Mouse (Mus musculus) erythroblast, adult 5-6 weeks (primary cell): Measurements from ENCODE around the gene Sh3kbp1. TPM values are rescaled to one million over a fixed set of nuclear protein-coding genes. Genes with fewer than 3 reads are reported as not detected.

Source experiments
- ATAC-seq: replicated peaks from 2 replicates; pipeline ENCODE4 v1.8.0; 2016; ENCODE audit warnings: moderate number of reproducible peaks, mild to moderate bottlenecking, moderate TSS enrichment, inconsistent platforms; ENCODE audit not compliant: poor library complexity, low FRiP score, severe bottlenecking
- total RNA-seq, 2 experiments: library from RNA; stranded (forward) in 1 of 2; stranded (reverse) in 1 of 2; fragments of 150-400 nt in 1 of 2; fragments of 200-764, 138-1000 nt in 1 of 2; gene quantifications; 2 replicates each; pipeline versions ENCODE4 v1.2.3 to v1.2.4; 2015 to 2017; ENCODE audit warnings: low replicate concordance in 2 of 2

The Sh3kbp1 gene
- total RNA-seq, 2 experiments from 2014 or later, result 24.8 to 37.1 TPM

DNA sequence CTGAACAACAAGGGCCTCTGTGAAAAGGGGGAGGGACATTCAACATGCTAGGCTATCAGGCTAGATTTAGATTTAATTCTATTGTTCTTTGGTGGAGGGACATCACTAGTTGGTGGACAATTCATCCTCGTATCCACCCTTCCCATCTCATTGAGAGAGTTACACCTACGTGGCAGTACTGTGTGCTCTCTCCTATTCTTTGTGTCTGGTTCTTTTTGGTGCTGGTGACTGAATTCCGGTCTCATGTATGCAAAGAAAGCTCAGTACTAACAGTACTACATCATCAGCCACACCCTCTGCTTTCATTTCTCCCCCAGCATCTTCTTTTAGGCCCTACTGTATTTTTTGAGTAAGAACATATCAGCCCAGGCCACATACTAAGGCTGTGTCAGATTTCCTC lies 105.8 kb downstream of the Sh3kbp1 start:
- no peak for ATAC-seq

DNA sequence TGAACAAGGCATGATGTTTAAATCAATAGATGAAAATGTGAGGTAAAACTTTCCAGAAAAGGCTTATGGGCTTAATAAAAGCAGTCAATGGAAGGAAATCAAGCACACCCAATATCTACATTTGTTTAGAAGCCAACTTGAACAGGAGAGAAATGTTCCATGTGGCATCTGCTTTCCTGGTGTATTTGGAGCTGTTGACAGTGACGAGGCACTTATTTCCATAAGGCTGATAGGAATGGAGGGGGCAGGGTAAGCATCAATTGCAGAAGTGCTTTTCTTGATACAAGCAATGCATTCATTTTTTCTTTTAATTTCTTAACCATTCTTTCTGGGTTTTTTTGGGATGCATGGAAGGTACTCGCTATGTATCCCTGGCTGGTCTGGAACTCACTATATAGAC lies 106.9 kb downstream of the Sh3kbp1 start:
- ATAC-seq, result no peak

DNA sequence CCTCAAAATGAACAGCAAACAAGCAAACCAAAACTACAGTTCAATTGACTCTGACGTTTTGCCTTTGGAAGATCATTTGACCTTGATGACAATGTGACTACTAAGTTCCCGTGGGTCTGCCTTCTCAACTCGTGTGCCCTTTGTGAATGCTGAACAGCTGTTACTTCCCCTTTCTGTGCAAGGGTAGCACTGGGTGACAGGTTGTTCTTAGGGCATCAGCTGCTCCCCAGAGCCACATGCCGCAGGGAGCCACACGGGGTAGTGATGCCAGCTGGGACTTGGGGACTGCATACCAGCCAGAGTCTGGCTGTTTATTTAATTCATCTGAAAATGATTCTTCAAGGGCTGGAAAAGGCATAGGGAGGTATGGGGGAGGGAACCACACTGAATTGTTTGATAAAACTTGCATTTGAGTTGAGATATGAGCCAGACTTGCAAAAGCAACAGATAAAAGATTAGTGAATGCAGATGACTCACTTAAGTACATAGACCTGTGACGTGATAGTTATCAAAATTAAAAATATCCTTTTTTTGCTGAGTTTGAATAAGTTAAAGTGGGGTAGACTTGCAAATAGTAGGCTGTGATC lies 108.5 kb downstream of the Sh3kbp1 start:
- no peak for ATAC-seq

DNA sequence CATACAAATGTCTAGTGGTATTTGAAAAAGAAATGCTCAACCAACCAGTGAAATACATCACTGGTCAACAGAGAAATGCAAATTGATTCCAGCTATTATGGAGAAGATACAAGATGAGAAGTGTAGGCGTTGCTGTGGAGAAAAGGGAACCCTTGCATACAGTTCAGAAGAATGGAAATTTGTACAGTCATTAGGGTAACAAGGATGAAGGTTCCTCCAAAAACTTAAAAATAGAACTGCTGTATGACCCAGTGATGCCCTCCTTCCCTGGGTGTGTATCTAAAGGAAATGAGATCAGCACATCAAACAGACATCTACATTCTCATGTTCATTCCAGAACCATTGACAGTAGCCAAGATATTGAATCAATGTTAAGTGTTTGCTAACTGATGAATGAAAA lies 110.3 kb downstream of the Sh3kbp1 start:
- ATAC-seq, result no peak

DNA sequence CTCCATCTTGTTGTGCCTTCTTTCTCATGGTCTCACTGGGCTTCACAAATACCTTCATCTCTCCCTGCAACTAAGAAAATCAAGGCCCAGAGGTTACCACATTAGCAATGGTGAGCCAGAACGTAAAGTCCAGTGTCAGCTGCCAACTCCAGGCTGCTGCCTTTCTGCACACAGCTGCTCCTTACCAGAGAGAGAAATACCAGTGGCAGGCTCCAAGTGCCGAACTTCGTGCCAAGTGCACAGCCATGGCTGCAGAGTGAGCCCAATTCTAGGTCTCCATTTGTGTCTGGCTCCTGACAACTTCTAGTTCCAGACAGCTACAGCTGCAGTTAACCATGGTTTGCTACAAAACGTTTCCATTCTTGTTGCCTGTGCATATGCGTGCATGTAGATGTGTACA lies 117.0 kb downstream of the Sh3kbp1 start:
- no peak for ATAC-seq

DNA sequence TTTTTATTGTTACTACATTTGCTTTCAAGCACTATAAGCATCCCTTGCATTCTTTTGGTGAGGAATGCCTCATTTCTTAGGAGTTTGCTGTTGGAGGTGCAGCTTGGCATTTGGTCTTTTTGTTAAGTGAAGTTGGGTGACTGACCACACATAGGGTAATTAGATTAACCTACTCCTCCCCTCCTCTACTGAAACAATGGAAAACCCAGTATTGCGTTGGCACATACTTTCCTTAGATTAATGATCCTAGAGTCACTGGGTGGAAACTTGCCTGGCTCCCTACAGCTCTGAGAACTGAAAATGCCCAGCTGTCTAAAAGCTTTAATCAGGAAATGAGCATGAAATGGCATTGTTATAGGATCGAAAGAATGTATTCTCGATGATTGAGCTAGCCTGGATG lies 117.5 kb downstream of the Sh3kbp1 start:
- ATAC-seq, result no peak

DNA sequence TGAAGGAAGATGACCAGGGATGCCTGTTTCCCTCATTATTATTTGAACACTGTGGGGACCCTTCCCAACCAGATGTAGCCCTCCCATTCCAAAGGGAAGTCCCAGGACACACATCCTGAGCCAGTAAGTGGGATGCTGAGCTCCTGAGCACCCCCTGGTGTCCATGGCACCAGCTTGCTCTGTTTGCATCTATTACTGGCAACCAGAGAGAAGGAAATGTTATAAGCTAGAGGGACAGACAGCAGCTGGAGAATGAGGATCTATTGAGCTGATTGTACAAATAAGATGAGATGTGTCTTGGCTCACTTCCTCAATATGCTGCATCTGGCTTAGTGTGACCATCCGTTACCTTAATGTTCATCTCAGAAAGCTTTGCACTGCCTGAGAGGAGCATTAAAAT lies 124.8 kb downstream of the Sh3kbp1 start:
- ATAC-seq, result no peak

DNA sequence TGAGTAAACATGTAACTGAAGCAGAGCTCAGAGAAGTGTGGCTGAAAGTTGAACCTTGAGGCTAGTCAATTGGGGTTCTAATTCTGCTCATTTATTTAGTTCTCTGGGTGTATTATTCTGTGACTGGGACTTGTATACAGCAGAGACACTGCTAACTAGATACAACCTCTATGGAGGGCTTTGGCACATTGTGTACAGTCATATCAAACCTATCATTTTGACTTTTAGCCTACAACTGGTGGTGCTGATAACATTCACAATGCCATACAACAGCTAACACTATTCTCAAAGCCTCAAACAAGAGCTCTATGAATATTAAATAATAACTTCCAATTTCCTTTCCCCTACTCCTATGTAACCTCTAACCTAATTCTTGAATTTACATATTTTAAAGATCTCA lies 129.2 kb downstream of the Sh3kbp1 start:
- no peak for ATAC-seq

DNA sequence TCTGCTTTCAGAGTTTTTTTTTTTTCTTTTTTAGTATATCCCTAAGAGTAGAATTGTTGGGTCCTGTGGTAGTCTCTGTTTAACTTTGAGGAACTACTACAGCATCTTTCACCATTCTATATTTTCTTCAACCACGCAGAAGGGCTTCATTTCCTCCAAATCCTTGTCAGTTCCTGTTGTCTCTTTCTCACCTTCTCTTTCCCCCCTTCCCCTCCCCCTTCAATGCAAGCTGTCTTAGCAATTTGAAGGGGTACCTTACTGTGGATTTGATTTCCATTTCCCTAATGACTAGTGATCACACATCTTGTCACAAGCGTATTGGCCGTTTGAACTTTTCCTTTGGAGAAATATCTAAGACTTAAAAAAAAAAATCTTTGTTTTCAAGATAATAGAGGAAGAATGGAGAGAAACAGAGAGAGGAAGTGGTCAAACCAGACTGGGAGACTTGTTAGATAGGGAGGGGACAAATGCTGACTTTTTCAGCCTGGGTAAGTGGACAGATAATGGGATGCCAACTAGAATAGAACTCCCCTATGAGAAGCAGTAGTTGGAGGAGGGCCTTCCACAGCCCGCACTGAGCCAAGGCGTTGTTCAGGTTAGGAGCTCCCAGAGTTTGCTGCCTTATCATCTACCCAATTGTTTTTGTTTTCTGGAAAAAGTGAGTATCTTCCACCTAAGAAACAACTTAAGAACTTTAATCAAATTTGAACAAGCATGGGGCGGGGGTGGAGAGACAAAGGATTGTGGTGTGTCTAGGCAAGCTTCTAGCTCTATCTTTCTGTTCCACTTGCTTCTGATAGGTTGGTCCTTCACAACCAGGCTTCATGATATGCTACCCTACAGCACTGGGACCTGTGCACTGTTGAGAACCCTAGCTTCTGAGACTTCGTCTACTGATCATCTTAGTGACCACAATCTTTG lies 130.1 kb downstream of the Sh3kbp1 start:
- ATAC-seq, result 0 out of 2 replicates have a peak, but pooled peaks have one; percentile 35

DNA sequence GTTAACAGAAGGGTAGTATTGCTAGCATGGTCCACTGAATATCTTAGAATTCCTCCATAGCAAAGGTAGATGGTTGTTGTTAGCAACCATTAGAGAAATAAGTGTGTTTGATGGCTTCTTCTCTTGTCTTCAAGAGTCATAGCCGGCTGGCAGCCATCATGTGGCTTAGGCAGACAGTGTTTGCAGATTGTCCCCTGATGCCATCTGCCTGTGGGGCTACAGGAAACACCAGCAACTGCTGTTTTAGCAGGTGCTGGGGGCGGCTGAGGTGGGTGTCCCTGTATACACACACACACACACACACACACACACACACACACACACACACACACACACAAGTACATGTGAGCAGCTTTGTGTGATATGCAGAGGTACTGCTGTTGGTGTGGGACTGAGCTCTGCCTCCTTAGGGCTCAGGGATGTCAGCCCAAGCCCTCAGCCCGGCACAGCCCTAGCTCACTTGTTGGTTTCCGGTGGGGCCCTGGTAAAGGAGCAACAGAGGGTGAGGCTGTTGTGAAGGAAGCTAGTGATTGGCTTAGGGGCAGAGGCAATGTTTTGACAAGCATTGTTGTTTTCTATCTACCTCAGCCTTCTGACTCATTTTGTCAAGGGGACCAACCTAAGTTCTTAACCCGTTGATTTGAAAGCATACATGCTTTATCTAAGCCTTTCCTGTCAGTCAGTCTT lies 130.9 kb downstream of the Sh3kbp1 start:
- ATAC-seq, result 0 out of 2 replicates have a peak, but pooled peaks have one; percentile 30

DNA sequence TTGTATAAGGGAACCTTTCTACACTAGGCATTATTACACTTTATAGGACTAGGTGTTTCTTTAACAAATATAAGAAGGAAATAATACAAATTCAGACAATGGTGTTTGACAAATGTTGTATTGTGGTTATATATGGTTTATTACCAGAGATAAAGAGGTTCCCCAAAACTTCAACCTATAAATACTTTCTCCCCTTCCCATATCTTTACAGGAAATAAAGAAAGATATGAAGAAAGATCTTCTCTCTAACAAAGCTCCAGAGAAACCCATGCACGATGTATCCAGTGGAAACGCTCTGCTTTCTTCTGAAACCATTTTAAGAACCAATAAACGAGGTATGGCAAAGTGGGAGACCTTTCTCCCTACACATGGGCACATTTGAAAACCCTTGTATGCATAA lies 136.7 kb downstream of the Sh3kbp1 start:
- ATAC-seq, result no peak

DNA sequence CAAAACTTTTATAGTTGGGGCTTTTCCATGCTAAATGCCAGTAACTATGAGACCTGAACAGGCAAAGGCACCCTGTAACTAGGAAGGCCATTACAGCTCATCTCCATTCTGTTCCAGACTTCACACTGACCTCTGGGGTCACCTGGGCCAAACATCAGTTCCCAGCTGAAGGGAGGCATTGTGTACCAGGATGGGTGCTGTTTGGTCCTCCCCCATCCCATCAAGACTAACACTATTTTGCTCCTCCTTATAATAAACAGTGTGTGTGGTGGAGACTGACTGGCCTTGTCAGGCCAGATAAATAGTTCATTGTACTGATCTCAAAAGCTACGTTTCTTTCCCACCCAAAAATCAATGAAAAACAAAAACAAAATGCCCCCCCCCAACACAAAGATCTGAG lies 138.8 kb downstream of the Sh3kbp1 start:
- ATAC-seq, result no peak

DNA sequence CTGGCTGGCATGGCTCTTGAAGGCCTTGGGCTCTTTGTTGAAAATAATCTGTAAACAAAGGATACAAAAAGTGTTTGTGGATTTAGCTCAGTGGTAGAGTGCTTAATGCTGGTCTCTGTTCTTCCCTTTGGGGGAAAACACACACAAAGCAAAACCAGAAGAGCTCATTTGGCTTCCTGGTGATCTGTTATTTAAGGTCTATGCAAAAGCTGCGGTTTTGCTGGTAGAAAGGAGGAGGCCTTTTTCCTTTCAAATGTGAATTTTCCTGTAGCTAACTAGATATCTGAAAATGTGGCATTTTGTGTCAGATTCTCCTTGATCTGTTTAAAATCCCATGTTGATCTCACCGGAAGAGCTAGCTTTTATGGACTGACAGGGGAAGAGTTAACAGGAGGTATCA lies 141.9 kb downstream of the Sh3kbp1 start:
- no peak for ATAC-seq

DNA sequence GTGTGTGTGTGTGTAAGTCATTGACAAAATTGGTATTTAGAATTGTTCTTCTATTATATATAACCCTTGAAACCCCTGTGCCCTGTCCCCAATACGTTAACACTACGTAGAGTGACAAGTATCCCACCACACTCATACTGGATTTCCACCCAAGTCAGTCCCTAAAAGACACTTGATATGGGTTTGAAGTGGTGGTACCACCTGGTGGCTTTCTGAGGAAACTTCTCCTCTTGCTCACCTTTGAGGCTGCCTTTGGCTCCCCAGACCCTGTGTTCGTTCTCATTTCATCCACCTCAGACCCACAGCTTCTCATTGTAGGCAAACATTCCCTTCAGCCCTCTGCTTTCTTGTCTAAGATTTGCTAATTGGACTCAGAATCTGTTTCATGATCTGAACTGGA lies 142.7 kb downstream of the Sh3kbp1 start:
- no peak for ATAC-seq

DNA sequence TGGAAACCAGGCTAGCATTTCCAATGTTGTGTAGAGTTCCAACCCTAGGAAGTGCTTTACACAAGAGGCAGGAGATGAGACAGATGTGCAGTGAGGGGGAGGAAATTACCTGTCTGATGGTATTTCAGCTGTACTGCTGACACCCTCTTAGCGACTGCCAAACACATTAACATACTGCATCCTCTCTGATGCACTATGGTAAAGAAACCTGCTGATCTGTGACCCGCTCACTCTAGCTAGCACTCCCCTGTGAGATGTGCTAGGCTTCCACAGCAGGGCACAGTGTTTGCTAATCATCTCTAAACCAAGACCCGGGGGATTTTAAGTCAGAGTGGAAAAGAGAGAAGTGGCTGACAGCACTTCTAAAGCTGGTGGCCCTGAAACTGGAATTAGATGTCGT lies 145.1 kb downstream of the Sh3kbp1 start:
- ATAC-seq, result no peak

DNA sequence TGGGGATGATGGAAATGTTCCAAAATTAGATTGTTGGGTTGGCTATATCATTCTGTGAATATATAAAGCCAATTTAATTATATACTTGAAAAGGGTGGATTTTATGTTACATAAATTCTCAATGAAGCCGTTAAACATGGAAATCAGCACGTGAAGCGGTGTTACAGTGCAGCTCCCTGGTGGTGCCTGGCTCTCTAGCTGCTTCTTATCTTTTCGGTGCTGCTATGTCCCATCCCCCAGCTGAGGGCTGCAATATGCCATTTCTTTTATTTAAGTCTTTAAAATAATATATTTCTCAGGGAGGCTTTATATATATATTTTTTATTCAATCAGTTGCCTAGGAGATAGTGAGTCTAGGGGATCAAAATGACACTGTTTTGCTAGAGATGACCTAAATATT lies 148.0 kb downstream of the Sh3kbp1 start:
- no peak for ATAC-seq

DNA sequence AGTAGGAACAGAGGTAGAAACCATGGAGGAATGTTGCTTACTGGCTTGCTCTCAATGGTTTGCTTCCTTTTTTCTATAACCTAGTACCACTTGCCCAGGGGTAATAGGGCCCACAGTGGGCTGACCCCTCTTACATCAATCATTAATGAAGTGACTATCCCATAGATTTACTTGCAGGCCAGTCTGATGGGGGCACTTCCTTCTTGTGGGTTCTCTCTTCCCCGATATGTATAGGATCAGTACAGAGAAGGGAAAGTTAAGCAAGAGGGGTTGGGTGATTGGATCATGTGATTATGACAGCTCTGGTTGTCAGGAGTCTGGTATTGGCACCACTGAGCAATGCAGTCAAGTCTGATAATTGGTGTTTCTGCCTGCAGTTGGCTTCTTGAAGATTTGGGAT lies 151.7 kb downstream of the Sh3kbp1 start:
- ATAC-seq, result no peak

DNA sequence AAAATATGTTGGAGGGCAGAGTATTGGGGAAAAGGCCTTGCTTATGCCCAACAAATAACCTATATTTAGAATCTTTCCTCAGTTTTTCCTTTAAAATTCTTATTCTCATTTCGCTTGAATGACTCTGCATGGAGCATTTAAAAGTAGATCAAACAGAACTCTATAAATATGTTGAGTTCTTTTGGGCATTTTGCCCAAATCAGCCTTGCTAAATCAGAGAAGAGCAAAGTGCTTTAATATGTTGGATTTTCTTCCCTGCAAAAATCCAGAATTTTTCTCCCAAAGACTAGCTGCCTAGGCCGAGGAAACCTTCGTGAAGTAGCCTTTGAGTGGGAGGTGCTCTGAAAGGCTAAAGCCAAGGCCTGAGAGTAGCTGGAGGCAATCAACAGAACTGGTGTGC lies 163.4 kb downstream of the Sh3kbp1 start:
- no peak for ATAC-seq

DNA sequence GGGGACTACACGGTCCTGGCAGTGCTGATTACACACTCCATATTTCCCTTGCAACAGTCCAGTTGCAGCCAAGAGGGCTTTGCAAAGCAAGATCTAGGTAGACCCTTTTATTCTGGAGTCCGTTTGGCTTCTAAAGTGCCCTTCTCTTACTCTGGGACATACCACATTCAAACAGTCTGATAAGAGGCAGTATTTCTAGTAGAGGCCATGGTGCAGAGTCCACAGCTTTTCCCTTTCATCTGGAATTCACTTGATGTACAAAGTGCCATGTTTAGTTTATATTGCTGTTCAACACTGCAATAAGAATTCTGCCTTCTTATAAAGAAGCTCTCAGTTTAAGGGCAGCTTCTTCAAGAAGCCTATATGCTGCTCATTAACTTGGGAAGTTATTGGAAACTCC lies 168.5 kb downstream of the Sh3kbp1 start:
- no peak for ATAC-seq

DNA sequence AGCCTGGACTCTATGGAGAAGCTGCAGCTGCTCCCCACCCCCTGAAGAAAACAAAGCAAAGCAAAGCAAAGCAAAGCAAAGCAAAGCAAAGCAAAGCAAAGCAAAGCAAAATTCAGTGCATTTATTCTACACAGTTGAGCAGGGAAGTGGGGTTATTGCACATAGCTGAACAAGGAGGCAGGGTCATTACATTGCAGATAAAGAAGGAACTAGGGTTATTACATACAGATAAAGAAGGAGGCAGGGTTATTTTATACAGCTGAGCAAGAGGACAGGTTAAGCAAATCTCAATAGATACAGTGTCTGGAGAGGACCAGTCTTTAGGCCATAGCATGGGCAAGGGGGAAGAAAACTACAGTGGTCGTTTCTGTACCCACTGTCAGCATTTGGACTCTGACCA lies 177.3 kb downstream of the Sh3kbp1 start:
- no peak for ATAC-seq

DNA sequence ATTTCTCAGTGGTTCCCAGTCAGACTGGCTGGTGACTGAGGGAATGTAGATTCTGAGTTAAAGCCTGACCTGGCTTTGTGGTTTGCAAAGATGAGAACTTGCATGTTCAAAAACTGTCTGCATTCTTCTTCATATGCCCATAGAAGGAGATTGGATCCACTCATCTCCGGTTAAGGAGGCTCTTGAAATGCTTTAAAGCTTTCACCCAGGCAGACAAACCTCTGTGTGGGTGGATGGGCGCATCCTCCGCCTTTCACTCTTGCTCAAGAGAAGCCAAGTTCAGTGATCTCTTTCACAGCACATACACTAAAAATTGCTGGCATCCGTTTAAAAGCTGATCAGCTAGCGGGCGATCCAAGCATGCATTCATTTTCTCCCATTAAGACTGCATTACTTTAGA lies 182.4 kb downstream of the Sh3kbp1 start:
- no peak for ATAC-seq
